Comparison of ENCODE assay signal across 28 mouse cellular contexts in genomic region chr5:50921599-50921998, GRCm38 (mm10).
"Had no signal": no experiment of that assay in that cellular context is flagged by ENCODE, and none has a peak within 500 bp of the region (broad histone marks: within the 10 kb centered on the region; RNA-seq: fewer than 3 reads in every experiment).

No protein-coding gene starts in this region.

- H3K9me3 ChIP-seq: embryonic facial prominence, embryonic 10.5 days; embryonic facial prominence, embryonic 12.5 days; embryonic facial prominence, embryonic 13.5 days; embryonic facial prominence, embryonic 15.5 days; forebrain, embryonic 10.5 days; forebrain, embryonic 12.5 days; forebrain, embryonic 13.5 days; forebrain, embryonic 15.5 days had no signal

- H3K4me3 ChIP-seq: embryonic facial prominence, embryonic 10.5 days; embryonic facial prominence, embryonic 12.5 days; embryonic facial prominence, embryonic 13.5 days; embryonic facial prominence, embryonic 15.5 days; erythroblast, embryonic 14.5 days; forebrain, embryonic 10.5 days; forebrain, embryonic 12.5 days; forebrain, embryonic 13.5 days; forebrain, embryonic 15.5 days; gastrocnemius, adult 2 months; heart, adult 2 months had no signal

- H3K9ac ChIP-seq: embryonic facial prominence, embryonic 12.5 days; embryonic facial prominence, embryonic 13.5 days; embryonic facial prominence, embryonic 15.5 days; forebrain, embryonic 12.5 days; forebrain, embryonic 13.5 days; forebrain, embryonic 15.5 days; forebrain, postnatal 0 days had no signal

- H3K4me1 ChIP-seq: embryonic facial prominence, embryonic 10.5 days; embryonic facial prominence, embryonic 12.5 days; embryonic facial prominence, embryonic 13.5 days; embryonic facial prominence, embryonic 15.5 days; forebrain, embryonic 10.5 days; forebrain, embryonic 12.5 days; forebrain, embryonic 13.5 days had no signal

- H3K27ac ChIP-seq: embryonic facial prominence, embryonic 10.5 days; embryonic facial prominence, embryonic 12.5 days; embryonic facial prominence, embryonic 13.5 days; embryonic facial prominence, embryonic 15.5 days; forebrain, embryonic 10.5 days; forebrain, embryonic 12.5 days; forebrain, embryonic 13.5 days; forebrain, embryonic 15.5 days; gastrocnemius, adult 2 months; heart, adult 2 months had no signal

- ATAC-seq: forebrain, embryonic 13.5 days; forebrain, embryonic 14.5 days; forebrain, embryonic 15.5 days; forebrain, embryonic 16.5 days; forebrain, postnatal 0 days had no signal

- DNase-seq: cerebellum, adult 2 months; cerebellum, adult 8-10 months; cerebellum, adult 9-10 months; cerebellum, postnatal 10 days; cerebellum, postnatal 14 days; cerebellum, postnatal 25 days; cerebellum, postnatal 36 days; embryo, embryonic 11 days; forebrain, postnatal 0 days; gastrocnemius, adult 2 months; gastrocnemius, postnatal 10 days; gastrocnemius, postnatal 14 days; gastrocnemius, postnatal 25 days; gastrocnemius, postnatal 36 days; heart, adult 11 months; heart, adult 18-20 months; heart, adult 2 months had no signal

- H3K4me2 ChIP-seq: embryonic facial prominence, embryonic 12.5 days; embryonic facial prominence, embryonic 13.5 days; embryonic facial prominence, embryonic 15.5 days; forebrain, embryonic 12.5 days; forebrain, embryonic 13.5 days; forebrain, embryonic 15.5 days had no signal

- H3K27me3 ChIP-seq: embryonic facial prominence, embryonic 12.5 days; embryonic facial prominence, embryonic 13.5 days; embryonic facial prominence, embryonic 15.5 days; forebrain, embryonic 12.5 days; forebrain, embryonic 13.5 days; forebrain, embryonic 15.5 days had no signal

- H3K36me3 ChIP-seq: embryonic facial prominence, embryonic 10.5 days; embryonic facial prominence, embryonic 12.5 days; embryonic facial prominence, embryonic 13.5 days; embryonic facial prominence, embryonic 15.5 days; forebrain, embryonic 10.5 days; forebrain, embryonic 12.5 days; forebrain, embryonic 15.5 days had no signal
